Mouse (Mus musculus) CH12.LX (cell line): ENCODE measurements around the gene AI854703. TPM values are rescaled to one million over a fixed set of nuclear protein-coding genes. Genes with fewer than 3 reads are reported as not detected.

Experiments used
- DNase-seq: peaks from one replicate; pipeline ENCODE4 v3.0.0-alpha.2; 2013; ENCODE audit errors: extremely low read depth
- H3K27ac ChIP-seq: 2 replicates; pipeline ENCODE4 v1.5.1; 2012; ENCODE audit warnings: low read depth, mild to moderate bottlenecking, control low read depth, moderate library complexity; ENCODE audit not compliant: insufficient read depth
- H3K27me3 ChIP-seq: replicated peaks from 2 replicates; pipeline ENCODE3; 2012; ENCODE audit warnings: inconsistent platforms
- H3K36me3 ChIP-seq, 2 experiments: replicated peaks in 1 of 2; 2 replicates each; pipeline versions ENCODE3 to v1.6.1; 2012; ENCODE audit warnings: inconsistent platforms in 1 of 2, low read length in 1 of 2, mild to moderate bottlenecking in 1 of 2, mixed read lengths in 1 of 2, moderate library complexity in 1 of 2; ENCODE audit not compliant: control insufficient read depth in 1 of 2, insufficient read depth in 1 of 2
- H3K4me1 ChIP-seq, 2 experiments: 2 replicates each; pipeline ENCODE4 v1.6.1; 2012; ENCODE audit warnings: inconsistent platforms in 1 of 2, moderate library complexity in 1 of 2; ENCODE audit not compliant: insufficient read depth in 2 of 2, control insufficient read depth in 1 of 2
- H3K4me2 ChIP-seq: 2 replicates; pipeline ENCODE4 v1.6.1; 2012; ENCODE audit warnings: low read depth, mild to moderate bottlenecking, control low read depth; ENCODE audit not compliant: poor library complexity, insufficient read depth, severe bottlenecking
- H3K4me3 ChIP-seq, 3 experiments: fragments of 150-350 bp in 1 of 3; sonication (generic) in 1 of 3; replicated peaks in 1 of 3; 2 replicates each; pipeline versions ENCODE3 to v1.5.1; 2011 to 2012; ENCODE audit warnings: low read depth in 2 of 3, low read length in 2 of 3, mild to moderate bottlenecking in 2 of 3, moderate library complexity in 2 of 3, control low read depth in 1 of 3, improper control_type of control experiment in 1 of 3, inconsistent platforms in 1 of 3, mixed read lengths in 1 of 3; ENCODE audit not compliant: poor library complexity in 1 of 3
- H3K79me2 ChIP-seq: replicated peaks from 2 replicates; pipeline ENCODE4 v1.6.1; 2012; ENCODE audit warnings: mild to moderate bottlenecking, moderate library complexity; ENCODE audit not compliant: control insufficient read depth, poor library complexity, insufficient read depth, severe bottlenecking; ENCODE audit errors: extremely low read depth
- H3K9ac ChIP-seq: 2 replicates; pipeline ENCODE4 v1.6.1; 2012; ENCODE audit warnings: low read depth, mild to moderate bottlenecking, control low read depth, moderate library complexity; ENCODE audit not compliant: insufficient read depth
- H3K9me3 ChIP-seq: replicated peaks from 2 replicates; pipeline ENCODE3; 2012; ENCODE audit warnings: low read length, inconsistent platforms, mixed read lengths
- CHD1 ChIP-seq: IDR thresholded peaks from 2 replicates; pipeline ENCODE4 v1.6.1; 2012; ENCODE audit warnings: low read depth, low read length, improper control_type of control experiment, inconsistent platforms
- CHD2 ChIP-seq: IDR thresholded peaks from 2 replicates; pipeline ENCODE4 v1.6.1; 2011; ENCODE audit warnings: low read length, improper control_type of control experiment
- CTCF ChIP-seq, 2 experiments: IDR thresholded peaks in 1 of 2; conservative IDR thresholded peaks in 1 of 2; 2 replicates each; pipeline ENCODE4 v1.5.1; 2011 to 2012; ENCODE audit warnings: low read depth in 2 of 2, low read length in 2 of 2, improper control_type of control experiment in 1 of 2, inconsistent platforms in 1 of 2, mild to moderate bottlenecking in 1 of 2, moderate library complexity in 1 of 2
- EP300 ChIP-seq: IDR thresholded peaks from 2 replicates; pipeline ENCODE4 v1.6.1; 2011; ENCODE audit warnings: low read length, improper control_type of control experiment
- ETS1 ChIP-seq: conservative IDR thresholded peaks from 2 replicates; pipeline ENCODE4 v1.6.1; 2012; ENCODE audit warnings: low read depth, mild to moderate bottlenecking, inconsistent platforms, low read length, improper control_type of control experiment, moderate library complexity
- GABPA ChIP-seq: IDR thresholded peaks from 2 replicates; pipeline ENCODE4 v1.6.1; 2012; ENCODE audit warnings: low read depth, low read length, improper control_type of control experiment, inconsistent platforms; ENCODE audit not compliant: insufficient replicate concordance
- IRF4 ChIP-seq: IDR thresholded peaks from 2 replicates; pipeline ENCODE4 v1.6.1; 2014; ENCODE audit warnings: low read depth, mild to moderate bottlenecking, inconsistent platforms, low read length, improper control_type of control experiment
- JUN ChIP-seq: IDR thresholded peaks from 2 replicates; pipeline ENCODE4 v1.6.1; 2011; ENCODE audit warnings: low read depth, mild to moderate bottlenecking, low read length, improper control_type of control experiment, moderate library complexity; ENCODE audit not compliant: insufficient read depth
- JUND ChIP-seq: conservative IDR thresholded peaks from 2 replicates; pipeline ENCODE4 v1.6.1; 2011; ENCODE audit warnings: low read depth, low read length, improper control_type of control experiment
- MAFK ChIP-seq: IDR thresholded peaks from 2 replicates; pipeline ENCODE4 v1.6.1; 2011; ENCODE audit warnings: low read length, improper control_type of control experiment; ENCODE audit not compliant: insufficient replicate concordance
- MAX ChIP-seq: IDR thresholded peaks from 2 replicates; pipeline ENCODE4 v1.6.1; 2011; ENCODE audit warnings: low read length, improper control_type of control experiment
- MAZ ChIP-seq: IDR thresholded peaks from 2 replicates; pipeline ENCODE4 v1.6.1; 2012; ENCODE audit warnings: low read depth, mild to moderate bottlenecking, inconsistent platforms, low read length, improper control_type of control experiment, moderate library complexity
- MEF2A ChIP-seq: IDR thresholded peaks from 2 replicates; pipeline ENCODE4 v1.6.1; 2014; ENCODE audit warnings: low read depth, mild to moderate bottlenecking, inconsistent platforms, low read length, improper control_type of control experiment, borderline replicate concordance
- MXI1 ChIP-seq: IDR thresholded peaks from 2 replicates; pipeline ENCODE4 v1.6.1; 2011; ENCODE audit warnings: mild to moderate bottlenecking, low read depth, low read length, improper control_type of control experiment
- MYC ChIP-seq: IDR thresholded peaks from 2 replicates; pipeline ENCODE4 v1.6.1; 2011; ENCODE audit warnings: low read depth, mild to moderate bottlenecking, improper control_type of control experiment, low read length
- NRF1 ChIP-seq: IDR thresholded peaks from 2 replicates; pipeline ENCODE4 v1.6.1; 2014; ENCODE audit warnings: low read depth, mild to moderate bottlenecking, inconsistent platforms, low read length, improper control_type of control experiment, moderate library complexity
- PAX5 ChIP-seq: IDR thresholded peaks from 2 replicates; pipeline ENCODE4 v1.6.1; 2012; ENCODE audit warnings: low read length, inconsistent platforms, mixed read lengths
- RCOR1 ChIP-seq: conservative IDR thresholded peaks from 2 replicates; pipeline ENCODE4 v1.6.1; 2012; ENCODE audit warnings: low read depth, mild to moderate bottlenecking, inconsistent platforms, low read length, improper control_type of control experiment
- SIN3A ChIP-seq: IDR thresholded peaks from 2 replicates; pipeline ENCODE4 v1.6.1; 2012; ENCODE audit warnings: low read length, improper control_type of control experiment, inconsistent platforms
- USF2 ChIP-seq: conservative IDR thresholded peaks from 2 replicates; pipeline ENCODE4 v1.6.1; 2011; ENCODE audit warnings: low read depth, low read length, improper control_type of control experiment
- ZC3H11A ChIP-seq: IDR thresholded peaks from 2 replicates; pipeline ENCODE4 v1.6.1; 2012; ENCODE audit warnings: low read depth, mild to moderate bottlenecking, inconsistent platforms, low read length, improper control_type of control experiment
- ZKSCAN1 ChIP-seq: IDR thresholded peaks from 2 replicates; pipeline ENCODE4 v1.6.1; 2012; ENCODE audit warnings: low read depth, inconsistent platforms, low read length, improper control_type of control experiment, borderline replicate concordance
- ZNF384 ChIP-seq: IDR thresholded peaks from 2 replicates; pipeline ENCODE4 v1.6.1; 2012; ENCODE audit warnings: low read depth, low read length, improper control_type of control experiment, inconsistent platforms
- dilution Hi-C: fragments of 300-500 bp; cut with MboI; formaldehyde crosslinking; loops from 2 replicates; pipeline ENCODE4 v1.14.3; 2020; ENCODE audit warnings: low sequenced_read_pairs; ENCODE audit not compliant: extremely low pct_unique_long_range_greater_than_20kb, extremely low pct_ligation_motif_present
- in situ Hi-C: fragments of 300-500 bp; cut with MboI; formaldehyde crosslinking; loops from 3 replicates; pipeline ENCODE4 v1.14.3; 2019; ENCODE audit warnings: low sequenced_read_pairs, low pct_ligation_motif_present, low pct_unique_long_range_greater_than_20kb, mixed read lengths
- polyA plus RNA-seq: library from polyadenylated mRNA; unstranded; fragments of >175 nt; gene quantifications from 2 replicates; pipeline ENCODE4 v1.2.1, GENCODE M21; 2012; ENCODE audit warnings: low read depth; ENCODE audit not compliant: insufficient read length
- total RNA-seq, 2 experiments: library from RNA; depleted of rRNA; stranded (reverse); fragments of 300-350 nt in 1 of 2; fragments of >200 nt in 1 of 2; gene quantifications; 2 replicates each; pipeline ENCODE4 v1.2.3; 2012 to 2014

Gene AI854703
- total and polyA plus RNA-seq, 3 experiments, result 2.1 to 5.3 (median 4.8) TPM

- peak; percentile 74; the same call in 1 of the 2 replicates for TF ChIP-seq MEF2A
Measured at GRCm38 (mm10) chr6:48675931-48676859, 49.6 kb downstream of the AI854703 start, which contains the start of gene Gimap9 (continued).

- H3K9me3 ChIP-seq, result peaks cover 4% of the 10 kb centered on the region
- dilution Hi-C loops, result no loop called here
- peak overlapping the region; percentile 98 for H3K4me2 ChIP-seq
- H3K4me3 ChIP-seq, result peak overlapping the region; percentile 59 to 80 (median 64)
- peaks cover 28 to 67% of the 10 kb centered on the region in 2 experiments for H3K4me1 ChIP-seq
- DNase-seq, result no peak
- peak overlapping the region; percentile 94 for H3K27ac ChIP-seq
- H3K9ac ChIP-seq, result peak overlapping the region; percentile 89
- in situ Hi-C loops, result no loop called here
- H3K79me2 ChIP-seq, result peaks cover 22% of the 10 kb centered on the region
- no peaks in the 10 kb centered on the region for H3K27me3 ChIP-seq
- peak; percentile 20; the same call in 1 of the 2 replicates for TF ChIP-seq CHD1
- no peak for TF ChIP-seq ZKSCAN1
- TF ChIP-seq MAZ, result peak; percentile 60
- no peak for TF ChIP-seq NRF1
- TF ChIP-seq IRF4, result no peak
- TF ChIP-seq CHD2, result peak; percentile 71
- TF ChIP-seq RCOR1, result 0 out of 2 replicates have a peak, but pooled peaks have one; percentile 1
- 0 out of 2 replicates have a peak, but pooled peaks have one; percentile 57 for TF ChIP-seq MXI1
- TF ChIP-seq SIN3A, result peak; percentile 19; the same call in 1 of the 2 replicates
- no peak for TF ChIP-seq ZNF384
- H3K36me3 ChIP-seq, result peaks cover 0 to 13% of the 10 kb centered on the region in 2 experiments
Measured at GRCm38 (mm10) chr6:48676860-48677415, 50.4 kb downstream of the AI854703 start.

- H3K27ac ChIP-seq, result peak overlapping the region; percentile 94
- TF ChIP-seq SIN3A (no peak), ZKSCAN1 (no peak), PAX5 (no peak), GABPA (no peak), CHD1 (peak; percentile 91), EP300 (no peak), CTCF (conservative IDR thresholded peaks at IDR 0.05 in 1 of 2, IDR thresholded peaks at IDR 0.05 in 1 of 2; ENCODE audit: low read depth in 2 of 2, low read length in 2 of 2) (no peak), ZC3H11A (no peak), IRF4 (peak; percentile 55; the same call in 1 of the 2 replicates), CHD2 (no peak), RCOR1 (peak; percentile 30; the same call in 1 of the 2 replicates), NRF1 (peak; percentile 60), USF2 (no peak), MYC (0 out of 2 replicates have a peak, but pooled peaks have one; percentile 29), MAFK (no peak), JUND (no peak), JUN (no peak), ETS1 (no peak), MAX (no peak)
Measured at GRCm38 (mm10) chr6:48677492-48678345, 51.2 kb downstream of the AI854703 start.

More at GRCm38 (mm10) chr6:48677492-48678345, 51.2 kb downstream of the AI854703 start:
- in situ Hi-C loops (no loop called here), dilution Hi-C loops (no loop called here)
- no peaks in the 10 kb centered on the region for H3K9me3 ChIP-seq
- peak overlapping the region; percentile 59 to 80 (median 61) for H3K4me3 ChIP-seq
- H3K36me3 ChIP-seq, result peaks cover 0 to 13% of the 10 kb centered on the region in 2 experiments
- peaks cover 28 to 65% of the 10 kb centered on the region in 2 experiments for H3K4me1 ChIP-seq
- peak overlapping the region; percentile 98 for H3K4me2 ChIP-seq
- peaks cover 22% of the 10 kb centered on the region for H3K79me2 ChIP-seq
- peak; percentile 65 for DNase-seq
- H3K27me3 ChIP-seq, result no peaks in the 10 kb centered on the region
- peak overlapping the region; percentile 89 for H3K9ac ChIP-seq
